Mouse (Mus musculus) cerebellum, postnatal 10 days (tissue): Measurements from ENCODE around the gene Myh3.

ENCODE experiments used
- DNase-seq, 2 experiments: peaks; one replicate each; pipeline ENCODE4 v3.0.0; 2021; ENCODE audit warnings: mixed read lengths in 2 of 2

The Myh3 gene

GRCm38 (mm10) chr11:67110168-67110948, 32.3 kb downstream of the Myh3 start:
- peak; percentile 94 to 96 for DNase-seq

GRCm38 (mm10) chr11:67112019-67112850, 34.1 kb downstream of the Myh3 start:
- peak; percentile 86 to 91 for DNase-seq

GRCm38 (mm10) chr11:67112851-67113202, 34.7 kb downstream of the Myh3 start:
- DNase-seq, result peak; percentile 87 to 91

GRCm38 (mm10) chr11:67113381-67113780, 35.3 kb downstream of the Myh3 start:
- no peak for DNase-seq

- DNase-seq, result no peak
Measured at GRCm38 (mm10) chr11:67114261-67114660, 36.2 kb downstream of the Myh3 start.

- no peak for DNase-seq
Measured at GRCm38 (mm10) chr11:67114901-67115300, 36.8 kb downstream of the Myh3 start.

- DNase-seq, result no peak
Measured at GRCm38 (mm10) chr11:67116725-67117124, 38.6 kb downstream of the Myh3 start.

GRCm38 (mm10) chr11:67119539-67120070, 41.5 kb downstream of the Myh3 start:
- no peak for DNase-seq

GRCm38 (mm10) chr11:67120697-67121294, 42.7 kb downstream of the Myh3 start:
- no peak for DNase-seq

GRCm38 (mm10) chr11:67124943-67125342, 46.8 kb downstream of the Myh3 start:
- no peak for DNase-seq

- no peak for DNase-seq
Measured at GRCm38 (mm10) chr11:67125361-67125760, 47.3 kb downstream of the Myh3 start.

GRCm38 (mm10) chr11:67133526-67133925, 55.4 kb downstream of the Myh3 start:
- DNase-seq, result no peak

- no peak for DNase-seq
Measured at GRCm38 (mm10) chr11:67134654-67135053, 56.6 kb downstream of the Myh3 start.

GRCm38 (mm10) chr11:67135532-67135931, 57.4 kb downstream of the Myh3 start:
- no peak for DNase-seq

- DNase-seq, result no peak
Measured at GRCm38 (mm10) chr11:67139556-67139955, 61.5 kb downstream of the Myh3 start.

GRCm38 (mm10) chr11:67140175-67140574, 62.1 kb downstream of the Myh3 start:
- DNase-seq, result no peak

GRCm38 (mm10) chr11:67141031-67141430, 62.9 kb downstream of the Myh3 start:
- DNase-seq, result no peak

- DNase-seq, result no peak
Measured at GRCm38 (mm10) chr11:67142047-67142446, 63.9 kb downstream of the Myh3 start.

- DNase-seq, result no peak
Measured at GRCm38 (mm10) chr11:67143065-67143464, 65.0 kb downstream of the Myh3 start.

GRCm38 (mm10) chr11:67143863-67144498, 65.9 kb downstream of the Myh3 start:
- no peak for DNase-seq

- DNase-seq, result no peak
Measured at GRCm38 (mm10) chr11:67144559-67145265, 66.6 kb downstream of the Myh3 start.
